ENCODE assay signal across 25 mouse cellular contexts in the genomic region with DNA sequence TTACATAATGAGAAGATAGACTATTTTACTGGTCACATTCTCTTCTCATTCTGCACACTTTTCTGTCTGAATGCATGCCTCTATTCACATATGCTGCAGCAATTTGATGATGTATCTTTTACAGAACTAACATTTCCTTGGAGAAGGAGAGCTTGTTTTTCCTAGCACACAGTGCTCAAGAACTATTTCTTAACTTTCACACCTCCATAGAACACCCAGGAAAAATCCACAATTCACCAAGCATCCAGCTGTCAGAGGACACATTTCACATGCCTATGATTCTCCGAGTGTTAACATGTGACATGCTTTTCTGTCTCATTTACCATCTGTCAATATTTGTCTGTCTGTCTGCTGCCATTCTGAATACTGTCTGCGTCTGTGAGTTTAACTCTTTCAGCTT. TPM values are rescaled to one million over a fixed set of nuclear protein-coding genes. Genes with fewer than 3 reads are reported as not detected.
DNase-seq lines count a peak whose midpoint lies in the region; ATAC-seq and TF ChIP-seq lines count a peak whose summit lies in the region.
"Had no signal": no experiment of that assay in that cellular context is flagged by ENCODE, and none has a peak within 500 bp of the region (broad histone marks: within the 10 kb centered on the region; RNA-seq: fewer than 3 reads in every experiment).

No protein-coding gene starts in this region.

- H3K4me3 ChIP-seq in forebrain, embryonic 14.5 days (ENCODE audit: low read depth, low read length): no peak overlapping the region
- no peak overlapping the region for H3K4me3 ChIP-seq in forebrain, embryonic 10.5 days
- no peak overlapping the region for H3K4me3 ChIP-seq in lung, postnatal 0 days (ENCODE audit: low read depth, low read length)
- H3K4me3 ChIP-seq: embryonic facial prominence, embryonic 12.5 days; embryonic facial prominence, embryonic 15.5 days; forebrain, embryonic 13.5 days; hindbrain, embryonic 12.5 days; hindbrain, embryonic 15.5 days had no signal

- 64% methylated on average over 2 of the region's 2 CpGs for WGBS in forebrain, embryonic 14.5 days
- WGBS in forebrain, embryonic 10.5 days: 85% methylated on average over 2 of the region's 2 CpGs
- WGBS in lung, postnatal 0 days: 27% methylated on average over 2 of the region's 2 CpGs

- H3K9me3 ChIP-seq in forebrain, embryonic 14.5 days (replicated peaks; ENCODE audit: control insufficient read depth, low read length): no peaks in the 10 kb centered on the region
- H3K9me3 ChIP-seq in forebrain, embryonic 10.5 days: no peaks in the 10 kb centered on the region
- H3K9me3 ChIP-seq in lung, postnatal 0 days (ENCODE audit: low read length): no peaks in the 10 kb centered on the region
- H3K9me3 ChIP-seq: embryonic facial prominence, embryonic 12.5 days; embryonic facial prominence, embryonic 15.5 days; forebrain, embryonic 13.5 days; hindbrain, embryonic 12.5 days; hindbrain, embryonic 15.5 days had no signal

- H3K27ac ChIP-seq in forebrain, embryonic 14.5 days (ENCODE audit: low read depth, low read length): no peak overlapping the region
- H3K27ac ChIP-seq in forebrain, embryonic 10.5 days: no peak overlapping the region
- H3K27ac ChIP-seq in lung, postnatal 0 days (ENCODE audit: low read length): no peak overlapping the region
- H3K27ac ChIP-seq: embryonic facial prominence, embryonic 12.5 days; embryonic facial prominence, embryonic 15.5 days; forebrain, embryonic 13.5 days; hindbrain, embryonic 12.5 days; hindbrain, embryonic 15.5 days had no signal

- H3K36me3 ChIP-seq in forebrain, embryonic 14.5 days (ENCODE audit: control insufficient read depth, insufficient read depth, low read length): no peaks in the 10 kb centered on the region
- H3K36me3 ChIP-seq in forebrain, embryonic 10.5 days (replicated peaks): no peaks in the 10 kb centered on the region
- no peaks in the 10 kb centered on the region for H3K36me3 ChIP-seq in lung, postnatal 0 days (ENCODE audit: insufficient read depth, low read length)
- H3K36me3 ChIP-seq: embryonic facial prominence, embryonic 12.5 days; embryonic facial prominence, embryonic 15.5 days; hindbrain, embryonic 12.5 days; hindbrain, embryonic 15.5 days had no signal

- intact Hi-C loops in gastrocnemius, postnatal 36 days (cut with DNase I): no loop called here

- TF ChIP-seq EP300 in lung, postnatal 0 days (IDR thresholded peaks at IDR 0.05): no peak

- ATAC-seq in forebrain, embryonic 14.5 days: no peak
- ATAC-seq in lung, postnatal 0 days: no peak
- ATAC-seq: activated CD4-positive, CD25-positive, alpha-beta regulatory T cell, adult 4 months; forebrain, embryonic 13.5 days had no signal

- no peak overlapping the region for H3K4me2 ChIP-seq in forebrain, embryonic 14.5 days (ENCODE audit: low read length)
- H3K4me2 ChIP-seq in lung, postnatal 0 days (replicated peaks; ENCODE audit: low read depth, low read length): no peak overlapping the region
- H3K4me2 ChIP-seq: embryonic facial prominence, embryonic 12.5 days; embryonic facial prominence, embryonic 15.5 days; forebrain, embryonic 13.5 days; heart, embryonic 11.5 days; hindbrain, embryonic 12.5 days; hindbrain, embryonic 15.5 days had no signal

- H3K9ac ChIP-seq in forebrain, embryonic 14.5 days (ENCODE audit: low read length): no peak overlapping the region
- H3K9ac ChIP-seq in lung, postnatal 0 days (replicated peaks; ENCODE audit: low read depth): no peak overlapping the region
- H3K9ac ChIP-seq: embryonic facial prominence, embryonic 12.5 days; embryonic facial prominence, embryonic 15.5 days; forebrain, embryonic 13.5 days; hindbrain, embryonic 12.5 days; hindbrain, embryonic 15.5 days had no signal

- H3K4me1 ChIP-seq in forebrain, embryonic 14.5 days (ENCODE audit: control insufficient read depth, insufficient read depth, low read length): no peaks in the 10 kb centered on the region
- H3K4me1 ChIP-seq in forebrain, embryonic 10.5 days: no peaks in the 10 kb centered on the region
- H3K4me1 ChIP-seq in lung, postnatal 0 days (ENCODE audit: insufficient read depth, low read depth, low read length): no peaks in the 10 kb centered on the region
- H3K4me1 ChIP-seq: embryonic facial prominence, embryonic 12.5 days; embryonic facial prominence, embryonic 15.5 days; forebrain, embryonic 13.5 days; hindbrain, embryonic 12.5 days; hindbrain, embryonic 15.5 days had no signal

- peak; percentile 10 for DNase-seq in forebrain, embryonic 14.5 days (ENCODE audit: low spot score)
- no peak for DNase-seq in forebrain, embryonic 10.5 days (ENCODE audit: extremely low spot score, low spot score)
- peak; percentile 15 to 50 for DNase-seq in frontal cortex, postnatal 36 days (ENCODE audit: low spot score in 2 of 2)
- DNase-seq in frontal cortex, postnatal 10 days (ENCODE audit: low spot score in 2 of 2): no peak
- peak; percentile 45 for DNase-seq in lung, postnatal 0 days (ENCODE audit: low spot score)
- DNase-seq in lung, postnatal 14 days: no peak
- DNase-seq in telencephalon, adult 2 months (ENCODE audit: low read depth, low spot score): peak; percentile 60
- DNase-seq in gastrocnemius, postnatal 36 days: no peak
- DNase-seq: adrenal gland, adult 8-10 months; adrenal gland, postnatal 25 days; cerebellum, adult 11 months; cerebellum, adult 2 months; cerebellum, adult 9-11 months; cerebellum, postnatal 25 days; gastrocnemius, postnatal 10 days; heart, adult 11 months had no signal

- no peaks in the 10 kb centered on the region for H3K27me3 ChIP-seq in forebrain, embryonic 14.5 days (replicated peaks; ENCODE audit: control insufficient read depth, insufficient read depth, low read length)
- H3K27me3 ChIP-seq in forebrain, embryonic 10.5 days (ENCODE audit: poor library complexity, severe bottlenecking): no peaks in the 10 kb centered on the region
- H3K27me3 ChIP-seq in lung, postnatal 0 days (replicated peaks; ENCODE audit: insufficient read depth, low read length): no peaks in the 10 kb centered on the region
- H3K27me3 ChIP-seq: embryonic facial prominence, embryonic 12.5 days; embryonic facial prominence, embryonic 15.5 days; forebrain, embryonic 13.5 days; hindbrain, embryonic 12.5 days; hindbrain, embryonic 15.5 days had no signal

- TF ChIP-seq CTCF in lung, postnatal 0 days (IDR thresholded peaks at IDR 0.05): no peak

RNA-seq across cellular contexts. Expression of a gene that starts 21.1 kb away (rescaled TPM):
- polyA plus RNA-seq in forebrain, embryonic 14.5 days (2014; fragmentation: Nextera tagmentation; extraction: Ambion mirVana): 2.7 and 3.3 TPM in 2 replicates
- 0.63 and 1.00 TPM in 2 replicates for polyA plus RNA-seq in forebrain, embryonic 10.5 days (2016; fragmentation: Nextera tagmentation; extraction: Ambion mirVana)
- 22.3 and 23.8 TPM in 2 replicates for polyA plus RNA-seq in lung, postnatal 0 days (2015; fragmentation: Nextera tagmentation; extraction: Ambion mirVana)
- under 1 TPM; 0.32 to 0.66 TPM for total RNA-seq in gastrocnemius, postnatal 36 days (2021)
- total RNA-seq: common myeloid progenitor, adult 5-6 weeks; hematopoietic stem cell, adult 5-6 weeks had no signal

RNA-seq across cellular contexts. Expression of a gene that starts 39.7 kb away (rescaled TPM):
- 17.6 and 19.9 TPM in 2 replicates for polyA plus RNA-seq in forebrain, embryonic 14.5 days (2014; fragmentation: Nextera tagmentation; extraction: Ambion mirVana)
- 37.1 and 37.9 TPM in 2 replicates for polyA plus RNA-seq in forebrain, embryonic 10.5 days (2016; fragmentation: Nextera tagmentation; extraction: Ambion mirVana)
- polyA plus RNA-seq in lung, postnatal 0 days (2015; fragmentation: Nextera tagmentation; extraction: Ambion mirVana): 11.5 and 12.4 TPM in 2 replicates
- total RNA-seq in gastrocnemius, postnatal 36 days (2021): 1 to 10 TPM; 6.7 to 8.0 TPM

Comparison
In these comparisons a context has a peak if more than half of its experiments do, and no peak if none do; other contexts are left out.
1. DNase-seq: peak in forebrain, embryonic 14.5 days (single experiment), frontal cortex, postnatal 36 days (2 of 2), lung, postnatal 0 days (single experiment) and telencephalon, adult 2 months (single experiment); none in forebrain, embryonic 10.5 days (single experiment), frontal cortex, postnatal 10 days (0 of 2), lung, postnatal 14 days (single experiment) and gastrocnemius, postnatal 36 days (0 of 2).